Mouse (Mus musculus): Measurements from ENCODE around the gene Pf4.

Pf4 gene

GRCm38 (mm10) chr5:90771880-90772653 lies at the start of gene Pf4:
Gene Pf4, plus strand, starts transcription at chr5:90772435.
- in situ Hi-C loops (cut with MseI, MboI): no loop called here

GRCm38 (mm10) chr5:90722656-90723055 lies 49.6 kb upstream of the Pf4 start:
- in situ Hi-C loops (cut with MseI, MboI): no loop called here

- in situ Hi-C loops (cut with MseI, MboI): no loop called here
These were observed 44.0 kb upstream of the Pf4 start for GRCm38 (mm10) chr5:90728254-90728653.

GRCm38 (mm10) chr5:90731480-90731879 lies 40.8 kb upstream of the Pf4 start:
- in situ Hi-C loops (cut with MseI, MboI): no loop called here

GRCm38 (mm10) chr5:90742029-90742428 lies 30.2 kb upstream of the Pf4 start:
- in situ Hi-C loops (cut with MseI, MboI): no loop called here

GRCm38 (mm10) chr5:90753934-90754333 lies 18.3 kb upstream of the Pf4 start:
- in situ Hi-C loops (cut with MseI, MboI): no loop called here

GRCm38 (mm10) chr5:90758020-90758605 lies 14.1 kb upstream of the Pf4 start:
- in situ Hi-C loops (cut with MseI, MboI): no loop called here

GRCm38 (mm10) chr5:90759077-90760065 lies 12.9 kb upstream of the Pf4 start, which contains the start of gene Cxcl5:
Gene Cxcl5, plus strand, starts transcription at chr5:90759360.
- in situ Hi-C loops (cut with MseI, MboI): no loop called here

GRCm38 (mm10) chr5:90760303-90760702 lies 11.9 kb upstream of the Pf4 start:
- in situ Hi-C loops (cut with MseI, MboI): no loop called here

GRCm38 (mm10) chr5:90760844-90761243 lies 11.4 kb upstream of the Pf4 start:
- in situ Hi-C loops (cut with MseI, MboI): no loop called here

- in situ Hi-C loops (cut with MseI, MboI): no loop called here
These were observed 10.4 kb upstream of the Pf4 start for GRCm38 (mm10) chr5:90761834-90762233.

GRCm38 (mm10) chr5:90763912-90764665 lies 8.1 kb upstream of the Pf4 start:
- in situ Hi-C loops (cut with MseI, MboI): no loop called here

- in situ Hi-C loops (cut with MseI, MboI): no loop called here
These were observed 6.2 kb upstream of the Pf4 start for GRCm38 (mm10) chr5:90765821-90766606.

GRCm38 (mm10) chr5:90768218-90768617 lies 4.0 kb upstream of the Pf4 start, which contains the start of gene Ppbp:
Gene Ppbp, plus strand, starts transcription at chr5:90768518.
- in situ Hi-C loops (cut with MseI, MboI): no loop called here

- in situ Hi-C loops (cut with MseI, MboI): no loop called here
These were observed 866 bp upstream of the Pf4 start for GRCm38 (mm10) chr5:90771369-90771768.

GRCm38 (mm10) chr5:90775562-90775961 lies 3.3 kb downstream of the Pf4 start:
- in situ Hi-C loops (cut with MseI, MboI): no loop called here

- in situ Hi-C loops (cut with MseI, MboI): no loop called here
These were observed 5.4 kb downstream of the Pf4 start for GRCm38 (mm10) chr5:90777621-90778020.

- in situ Hi-C loops (cut with MseI, MboI): no loop called here
These were observed 6.6 kb downstream of the Pf4 start for GRCm38 (mm10) chr5:90778856-90779255.

GRCm38 (mm10) chr5:90783697-90784096 lies 11.5 kb downstream of the Pf4 start:
- in situ Hi-C loops (cut with MseI, MboI): loop anchor here in 1 of 2 experiments (10.0 kb wide), 1 partner anchor 119 kb away; no protein-coding TSS in a partner anchor

Data from mouse trophoblast stem cell (cell line).